Mouse (Mus musculus) cerebellum, adult 9-10 months (tissue): Measurements from ENCODE around the gene Tfrc.

Source experiments
- DNase-seq: peaks from one replicate; pipeline ENCODE4 v3.0.0; 2022

Tfrc gene

DNA sequence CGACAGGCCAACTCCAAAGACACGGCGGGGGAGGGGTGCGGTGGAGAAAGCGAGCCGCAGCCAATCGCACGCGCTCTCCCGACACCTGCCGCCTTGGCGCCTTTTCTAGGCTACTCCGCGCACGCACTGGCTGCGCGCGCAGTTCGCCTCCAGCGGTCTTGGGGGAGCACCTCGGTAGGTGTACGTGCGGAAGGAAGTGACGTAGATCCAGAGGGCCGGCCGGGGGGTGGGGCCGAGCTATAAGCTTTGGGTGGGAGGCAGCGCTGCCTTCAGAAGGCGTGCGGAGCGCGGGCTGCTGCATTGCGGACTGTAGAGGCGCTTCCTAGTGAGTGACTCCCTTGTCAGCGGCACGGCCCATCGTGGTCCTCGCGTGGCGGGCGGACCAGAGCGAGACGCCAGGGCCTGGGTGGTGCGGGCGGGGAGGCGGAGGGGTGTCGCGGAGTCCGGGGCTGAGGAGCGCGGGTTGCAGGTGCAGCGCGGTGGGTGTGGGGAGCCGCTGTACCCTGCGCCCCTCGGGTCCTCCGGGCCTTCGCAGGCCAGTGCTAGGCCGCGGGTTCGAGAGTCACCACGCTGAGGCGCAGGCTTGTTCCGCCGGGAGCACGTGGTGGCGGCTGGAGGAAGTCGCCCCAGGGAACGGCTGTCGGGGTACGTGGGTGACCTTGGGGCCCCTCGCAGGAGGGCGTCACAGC, at the start of gene Tfrc:
Gene Tfrc, plus strand, starts transcription at position 209 of the 689 bp plus-strand sequence.
- DNase-seq, result peak; percentile 98

DNA sequence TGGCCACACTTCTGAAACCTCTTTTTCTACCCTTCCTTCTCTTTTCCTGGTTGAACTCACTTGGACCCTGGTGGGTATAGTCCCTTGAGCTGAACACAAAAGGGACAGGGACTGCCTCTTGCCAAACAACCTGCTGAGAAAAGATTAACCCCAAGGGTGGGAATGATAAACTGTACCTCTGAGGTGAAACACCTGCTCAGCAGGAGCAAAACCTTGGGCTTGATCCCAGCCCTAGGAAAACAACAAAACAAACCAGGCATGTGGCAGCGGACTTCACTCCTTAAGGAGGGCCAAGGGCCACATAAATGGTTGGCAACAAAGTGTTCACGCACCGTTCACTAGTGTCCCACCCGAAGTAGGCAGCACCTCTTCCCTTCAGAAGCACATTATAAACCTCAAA, 49.2 kb upstream of the Tfrc start:
- DNase-seq, result no peak

DNA sequence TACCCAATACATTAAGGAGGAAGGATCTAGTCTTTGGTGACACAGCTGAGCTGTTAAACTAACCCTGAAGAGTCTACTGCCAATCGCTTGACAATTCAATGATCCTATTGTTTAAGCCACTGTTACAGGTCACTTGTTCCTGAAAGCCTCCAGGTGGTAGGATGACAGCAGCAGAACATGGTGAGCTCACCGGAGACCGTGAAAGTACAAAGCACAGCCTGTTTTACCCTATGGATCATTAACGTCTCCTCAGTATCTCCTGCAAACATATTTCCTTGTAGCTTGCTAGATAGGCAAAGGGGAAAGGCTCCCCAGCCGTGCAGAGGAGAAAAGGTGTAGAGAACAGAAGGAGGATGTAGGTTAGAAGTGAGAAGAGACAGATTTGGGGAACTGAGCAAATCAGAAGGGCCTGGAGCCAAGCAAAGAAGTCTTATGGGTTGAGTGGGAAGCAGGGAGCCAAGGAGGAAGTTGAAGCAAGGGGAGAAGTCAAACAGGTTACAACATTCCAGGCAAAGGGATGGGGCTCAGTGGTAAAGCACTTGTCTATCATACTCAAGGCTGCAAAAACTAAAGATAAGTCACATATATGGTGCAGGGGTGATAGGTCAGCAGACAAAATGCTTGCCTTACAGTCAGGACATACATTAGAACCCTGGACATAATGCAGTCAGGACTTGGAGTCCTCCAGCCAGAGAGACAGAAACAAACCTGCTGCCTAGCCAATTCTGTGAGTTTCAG, 45.5 kb upstream of the Tfrc start:
- DNase-seq, result no peak

DNA sequence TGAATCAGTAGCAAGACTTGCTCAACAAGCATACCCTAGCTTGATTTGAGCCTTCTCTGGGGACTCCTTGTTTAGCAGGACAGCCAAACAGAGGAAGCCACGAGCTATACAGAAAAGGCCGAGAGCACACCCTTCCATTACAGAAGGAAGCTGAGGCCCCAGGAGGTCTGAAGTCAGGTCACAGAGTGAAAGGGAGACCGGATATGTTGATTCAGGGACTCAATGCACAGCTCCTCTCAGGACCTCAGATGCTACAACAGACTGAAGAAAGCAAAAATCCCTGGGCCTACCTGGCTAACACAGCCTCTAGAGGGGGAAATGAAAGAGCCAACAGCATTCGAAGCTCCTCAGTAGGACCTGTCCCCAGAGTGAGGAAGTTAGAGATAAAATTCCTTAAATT, 41.4 kb upstream of the Tfrc start:
- DNase-seq, result no peak

DNA sequence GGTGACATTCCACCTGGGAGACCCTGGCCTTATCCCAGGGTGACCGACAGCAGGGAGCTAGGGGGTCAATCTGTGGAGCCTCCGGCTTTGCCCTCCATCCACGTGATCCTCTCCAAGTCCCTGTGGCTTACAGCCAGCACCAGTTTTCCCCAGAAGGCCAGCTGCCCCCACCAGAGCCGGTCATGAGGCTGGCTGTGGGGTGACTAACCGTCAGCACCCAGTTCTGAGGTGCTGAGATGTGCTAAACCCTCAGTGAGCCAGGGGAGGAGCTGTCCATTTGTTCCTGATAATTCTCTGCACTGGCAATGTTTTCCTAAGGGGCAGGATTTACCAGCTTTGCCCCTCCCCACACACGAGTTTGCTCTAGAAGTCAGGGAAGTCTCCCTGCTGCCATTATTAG, 40.3 kb upstream of the Tfrc start:
- no peak for DNase-seq

DNA sequence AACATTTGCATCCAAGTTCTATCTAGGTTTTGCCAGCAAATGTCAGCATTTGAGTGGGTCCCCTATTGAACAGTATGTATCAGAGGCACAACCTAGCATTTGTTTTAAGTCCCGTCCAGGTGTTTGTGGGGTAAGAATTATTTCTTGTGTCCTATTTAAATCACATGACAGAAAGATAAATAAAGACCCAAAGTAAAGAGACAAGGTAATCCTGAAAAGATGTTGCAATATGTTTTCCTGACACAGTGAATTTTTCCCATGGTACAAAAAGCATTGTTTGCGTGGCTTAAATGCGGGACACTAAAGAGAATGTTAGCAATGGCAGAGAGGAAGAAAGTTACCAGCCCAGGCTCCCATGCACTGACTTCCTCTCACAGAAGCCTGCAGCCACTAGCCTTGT, 38.7 kb upstream of the Tfrc start:
- DNase-seq, result no peak

DNA sequence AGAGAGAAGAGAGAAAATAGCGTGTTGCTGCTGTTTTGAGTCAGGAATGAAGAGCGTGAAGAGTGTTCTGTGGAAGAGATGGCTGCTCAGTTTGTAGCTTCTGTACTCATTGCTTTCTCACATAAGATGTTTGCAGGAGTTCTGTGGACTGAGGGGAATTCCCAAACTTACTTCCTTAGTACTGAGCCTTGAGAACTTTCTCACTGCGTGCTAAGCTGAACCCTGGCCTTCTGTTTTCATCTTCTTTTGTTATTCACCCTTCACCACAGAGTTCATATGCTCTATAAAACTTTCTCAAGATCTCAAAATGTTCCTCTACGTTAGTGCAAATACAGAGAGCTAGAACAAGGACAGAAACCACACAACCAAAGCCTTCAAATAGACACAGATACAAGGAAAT, 36.2 kb upstream of the Tfrc start:
- DNase-seq, result no peak

DNA sequence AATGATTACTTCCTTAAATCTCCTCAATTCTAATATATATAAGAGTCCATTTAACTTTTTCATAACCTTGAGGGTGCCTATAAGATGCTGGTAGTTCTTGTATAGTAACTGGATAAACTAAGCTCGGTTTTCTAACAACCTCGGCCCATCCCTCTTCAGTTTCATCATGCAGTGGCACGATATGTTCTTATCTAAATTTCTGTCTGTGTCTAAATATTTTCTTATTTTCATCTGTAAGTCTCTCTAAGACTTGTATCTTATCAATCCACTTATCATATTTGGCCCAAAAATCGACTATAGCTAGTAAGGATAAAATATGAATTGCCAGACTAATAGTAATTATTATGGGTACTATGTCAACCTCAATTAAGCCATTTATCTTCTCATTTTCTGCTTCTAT, 22.2 kb upstream of the Tfrc start:
- DNase-seq, result no peak

DNA sequence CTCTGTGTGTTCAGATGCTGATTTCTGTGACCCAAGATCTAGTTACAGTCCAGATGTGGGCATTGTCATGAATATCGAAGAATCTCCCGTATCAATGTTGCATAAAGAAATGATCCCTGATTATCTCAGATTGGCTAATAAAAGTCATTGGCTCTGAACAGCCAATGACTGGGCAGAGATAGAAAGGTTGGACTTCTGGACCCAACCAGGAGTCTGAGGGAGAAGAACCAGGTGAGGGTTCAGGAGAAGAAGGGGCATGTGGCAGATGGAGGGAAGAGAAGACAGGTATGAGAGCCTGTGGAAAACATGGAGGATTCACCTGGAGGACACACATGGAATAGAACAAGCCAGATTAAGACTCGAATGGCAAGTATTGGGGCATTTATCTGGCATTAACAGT, 20.2 kb upstream of the Tfrc start:
- DNase-seq, result no peak

DNA sequence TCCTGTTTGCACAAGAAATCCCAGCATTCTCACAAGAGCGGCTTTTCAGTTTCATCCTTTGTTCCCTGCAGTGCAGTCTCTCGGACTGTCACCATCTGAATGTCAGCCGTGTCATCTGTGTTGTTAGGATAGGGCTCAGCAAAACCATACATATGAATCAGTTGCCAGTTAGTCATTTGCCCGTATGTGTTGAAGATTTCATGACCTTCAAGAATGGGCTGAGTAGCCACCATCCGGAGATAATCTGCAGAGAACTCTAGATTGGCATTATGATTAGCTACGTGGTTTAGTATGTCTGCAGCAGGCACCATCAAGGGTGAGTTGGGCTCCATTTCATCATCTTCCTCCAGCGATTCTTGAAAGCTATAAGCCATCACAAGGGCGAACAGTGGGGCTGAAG, 17.2 kb upstream of the Tfrc start:
- DNase-seq, result no peak

DNA sequence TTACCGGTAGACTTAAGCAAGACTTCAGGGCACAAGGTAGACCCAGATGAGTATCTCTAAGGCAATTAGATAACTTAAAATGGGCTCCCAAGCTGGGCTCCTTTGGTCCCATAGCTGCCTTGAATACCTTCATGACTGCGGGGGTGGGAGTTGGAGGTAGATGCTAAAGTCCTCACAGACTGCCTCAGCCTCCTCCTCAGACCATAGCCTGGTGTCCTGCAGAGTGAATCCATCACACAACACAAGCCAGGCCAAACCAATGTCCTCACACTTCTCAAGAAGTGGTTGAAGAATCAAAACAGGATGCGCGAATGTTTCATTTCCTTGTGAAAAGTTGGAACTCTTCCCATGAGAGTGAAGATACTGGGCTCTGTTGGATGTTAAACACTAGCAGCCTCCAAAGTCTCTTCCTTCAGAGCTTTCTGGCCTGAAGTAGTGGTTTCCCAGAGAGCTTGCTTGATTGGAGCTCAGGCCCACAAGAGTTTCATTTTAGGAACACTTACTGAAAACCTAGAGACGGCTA, 15.4 kb upstream of the Tfrc start:
- no peak for DNase-seq

DNA sequence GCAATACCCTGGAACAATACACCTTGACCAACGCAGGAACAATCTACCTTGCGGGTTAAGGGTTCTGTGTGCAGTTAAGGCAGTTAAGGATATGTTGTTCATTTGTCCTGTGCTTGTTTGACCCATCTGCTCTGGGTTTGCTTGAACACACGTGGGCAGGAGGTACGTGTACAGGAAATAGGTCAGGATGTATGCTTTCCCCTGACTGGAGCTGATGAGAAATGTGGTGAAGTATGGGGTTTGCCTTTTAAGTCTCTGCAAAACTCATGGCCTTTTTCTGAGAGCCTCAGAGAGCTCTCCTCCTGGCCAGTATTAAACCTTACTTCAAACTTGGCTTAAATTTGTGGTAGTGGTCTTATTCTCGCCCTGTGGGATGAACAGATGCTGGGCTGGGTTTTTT, 14.8 kb upstream of the Tfrc start:
- no peak for DNase-seq

DNA sequence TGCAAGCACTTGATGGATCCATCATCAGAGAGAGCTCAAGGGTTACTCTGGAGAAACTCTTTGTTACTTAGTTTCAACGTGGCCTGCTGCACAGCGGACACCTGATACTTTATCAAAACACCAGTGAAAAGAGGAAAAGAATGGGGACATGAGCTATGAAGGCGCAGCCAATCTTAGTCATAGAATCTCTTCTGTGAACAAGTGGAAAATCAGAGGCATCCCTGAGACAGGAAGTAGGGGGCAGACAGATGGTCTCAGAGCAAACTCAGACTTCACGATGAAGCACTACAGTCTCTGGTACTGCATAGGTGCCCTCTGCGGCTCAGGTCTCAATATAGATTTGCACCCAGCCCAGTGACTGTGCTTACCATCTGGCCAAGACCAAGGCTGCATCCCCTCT, 14.0 kb upstream of the Tfrc start:
- no peak for DNase-seq

DNA sequence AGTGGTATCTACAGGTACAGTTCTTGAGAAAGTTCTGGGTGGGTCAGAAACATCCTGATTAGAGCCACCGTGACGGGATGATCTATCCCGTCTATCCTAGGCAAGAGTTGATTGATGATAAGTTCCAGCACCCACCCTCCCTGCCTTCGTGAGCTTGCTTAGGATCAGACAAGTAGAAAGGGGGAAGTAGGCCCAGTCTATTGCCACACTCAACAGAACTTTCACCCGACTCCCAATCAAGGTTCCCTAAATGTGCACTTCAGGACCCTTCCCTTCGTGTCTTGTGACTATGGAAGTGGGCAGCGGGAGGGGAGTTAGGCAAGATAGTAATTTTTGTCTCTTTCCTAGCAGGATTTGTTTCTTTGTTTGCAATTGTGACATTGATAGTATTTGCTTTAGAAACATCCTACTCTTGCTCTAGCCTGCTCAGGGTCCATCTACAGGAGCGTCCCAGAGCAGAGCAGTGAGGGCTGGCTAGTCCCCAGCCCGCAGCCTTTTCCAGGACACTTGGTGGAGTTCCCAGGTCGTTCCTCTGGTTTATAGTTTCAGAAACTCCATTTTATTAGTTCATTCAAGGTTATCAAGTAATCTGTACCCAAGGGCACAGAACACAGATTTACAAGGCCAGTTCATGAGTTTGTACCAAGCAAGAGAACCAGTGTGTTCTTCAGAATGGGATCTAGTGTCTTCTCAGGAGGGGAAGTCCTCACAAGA, 13.4 kb upstream of the Tfrc start:
- DNase-seq, result no peak

DNA sequence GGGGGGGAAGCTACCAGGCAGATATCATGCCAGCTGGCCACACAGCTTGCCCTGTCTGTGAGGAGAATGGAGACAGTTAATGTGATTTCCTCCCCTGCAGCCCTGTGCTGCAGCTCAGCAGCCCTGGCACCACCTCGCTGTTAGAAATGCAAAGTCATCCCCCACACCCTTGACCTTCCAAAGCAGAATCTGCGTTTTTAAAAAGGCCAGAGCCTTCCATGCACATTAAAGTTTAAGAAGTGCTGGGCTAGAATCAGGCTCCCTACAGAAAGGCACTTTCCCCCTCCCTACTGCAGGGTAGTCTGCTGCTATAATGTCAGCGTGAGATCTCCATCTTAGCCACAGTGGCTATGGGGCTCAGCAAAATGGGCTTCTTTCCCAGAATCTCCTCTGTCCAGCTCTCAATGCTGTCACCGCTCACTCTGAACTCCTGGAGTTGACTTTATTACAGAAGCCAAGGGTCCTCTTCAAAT, 10.8 kb upstream of the Tfrc start:
- no peak for DNase-seq

DNA sequence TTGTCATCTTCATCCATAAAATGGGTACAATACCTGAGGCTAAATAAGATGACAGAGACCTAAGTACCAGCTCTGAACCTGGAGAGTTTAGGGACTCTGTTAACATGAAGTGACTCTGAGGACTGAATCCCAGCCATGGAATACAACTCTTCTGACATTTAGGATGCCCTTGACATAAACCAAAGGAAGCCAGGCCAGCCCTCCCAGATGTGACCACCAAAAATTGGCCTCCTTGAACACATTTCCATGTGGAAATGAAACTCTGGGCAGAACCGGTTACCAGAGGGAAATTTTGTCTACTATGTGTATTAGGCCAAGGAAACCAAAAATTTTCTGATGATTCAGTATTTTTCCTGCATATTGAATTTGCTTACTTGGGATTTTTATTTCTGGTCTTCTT, 9.6 kb upstream of the Tfrc start:
- DNase-seq, result no peak

DNA sequence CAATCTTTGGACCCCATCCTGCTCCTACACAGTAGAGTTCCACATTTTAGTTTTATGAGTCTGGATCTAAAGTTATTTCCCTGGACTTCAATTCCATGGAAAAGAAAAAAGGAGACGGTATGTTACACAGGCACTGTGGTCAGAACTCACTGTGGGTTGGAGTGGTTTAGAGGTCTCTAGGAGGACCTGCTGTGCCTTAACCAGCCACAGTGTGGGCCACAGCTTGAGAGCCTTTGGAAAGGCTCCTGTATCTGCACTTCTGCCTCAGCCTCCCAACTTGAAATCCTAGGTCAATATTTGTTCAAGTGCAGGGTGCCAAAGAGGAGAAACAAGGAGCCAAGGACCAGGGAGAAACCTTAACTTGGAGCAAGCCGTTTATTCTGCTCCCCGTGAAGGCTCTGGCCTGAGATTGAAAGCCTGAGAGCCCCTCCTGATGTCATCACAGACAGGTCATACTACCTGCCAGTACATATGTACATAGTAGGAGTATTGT, 6.5 kb upstream of the Tfrc start:
- DNase-seq, result no peak

DNA sequence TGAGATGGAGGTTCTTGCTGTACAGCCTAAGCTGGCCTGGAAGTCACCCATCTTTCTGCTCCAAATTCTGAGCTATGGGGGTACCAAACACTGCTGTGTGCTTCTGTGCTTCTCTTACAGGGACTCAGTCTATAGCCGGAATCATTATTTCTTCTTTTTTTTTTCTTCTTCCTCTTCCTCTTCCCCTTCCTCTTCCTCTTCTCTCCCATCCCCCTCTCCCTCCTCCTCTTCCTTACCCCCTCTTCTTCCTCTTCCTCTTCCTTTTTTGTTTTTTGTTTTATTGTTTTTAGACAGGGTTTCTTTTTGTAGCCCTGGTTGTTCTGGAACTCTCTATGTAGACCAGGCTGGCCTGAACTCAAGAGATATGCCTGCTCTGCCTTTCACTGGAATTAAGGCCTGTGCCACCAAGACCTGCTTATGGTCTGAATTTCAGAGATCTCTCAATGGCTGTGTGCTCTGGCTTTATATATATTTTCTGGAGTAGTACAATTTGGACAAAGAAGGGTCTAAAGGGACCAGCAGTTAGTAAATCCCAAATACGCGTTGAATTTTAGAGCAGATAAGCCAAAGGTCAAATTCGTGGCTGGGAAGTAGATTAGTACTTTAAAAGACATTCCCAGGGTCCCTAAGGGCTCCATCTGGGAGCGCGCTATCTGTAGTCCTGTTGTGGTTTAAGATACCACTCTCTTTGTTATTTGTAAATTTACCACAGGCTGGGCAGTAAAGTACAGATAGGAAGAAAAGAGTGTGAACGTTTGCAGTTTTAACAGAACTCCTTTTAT, 967 bp upstream of the Tfrc start:
- DNase-seq, result peak; percentile 37

DNA sequence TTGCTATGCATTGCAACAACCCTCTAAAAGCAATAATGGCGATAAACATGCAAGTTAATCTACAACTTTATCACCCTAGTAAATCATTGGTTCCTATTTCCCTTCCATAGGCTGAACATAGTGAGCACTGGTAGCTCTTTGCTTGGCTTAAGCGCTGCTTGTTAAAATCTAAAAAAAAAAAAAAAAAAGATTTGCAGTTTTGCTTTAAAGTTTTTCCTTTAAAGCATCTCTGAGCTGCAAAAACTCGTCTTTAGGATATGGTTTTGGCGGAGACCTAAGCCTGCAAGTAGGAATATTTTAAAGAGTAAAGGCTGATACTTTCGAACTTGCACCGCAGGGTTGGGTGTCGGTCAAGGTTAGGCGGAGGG, 392 bp upstream of the Tfrc start:
- DNase-seq, result no peak

DNA sequence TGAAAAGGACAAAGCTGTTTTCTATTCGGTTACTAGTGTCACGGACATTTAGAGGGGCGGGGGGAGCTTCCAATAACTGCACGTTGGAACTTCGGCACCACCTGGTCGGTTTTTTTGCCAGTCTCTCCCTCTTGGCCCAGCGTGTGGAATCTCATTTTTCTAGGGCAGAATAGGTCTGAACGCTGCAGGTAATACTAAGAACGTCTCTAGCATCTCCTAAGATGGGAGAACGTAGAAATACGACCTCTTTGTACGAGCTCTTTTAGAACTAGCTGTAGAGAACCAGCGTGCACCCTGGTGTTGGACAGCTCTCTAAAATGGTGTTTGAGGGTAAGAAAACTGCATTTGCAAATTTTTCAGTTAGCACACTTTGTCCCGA, 670 bp downstream of the Tfrc start:
- no peak for DNase-seq

DNA sequence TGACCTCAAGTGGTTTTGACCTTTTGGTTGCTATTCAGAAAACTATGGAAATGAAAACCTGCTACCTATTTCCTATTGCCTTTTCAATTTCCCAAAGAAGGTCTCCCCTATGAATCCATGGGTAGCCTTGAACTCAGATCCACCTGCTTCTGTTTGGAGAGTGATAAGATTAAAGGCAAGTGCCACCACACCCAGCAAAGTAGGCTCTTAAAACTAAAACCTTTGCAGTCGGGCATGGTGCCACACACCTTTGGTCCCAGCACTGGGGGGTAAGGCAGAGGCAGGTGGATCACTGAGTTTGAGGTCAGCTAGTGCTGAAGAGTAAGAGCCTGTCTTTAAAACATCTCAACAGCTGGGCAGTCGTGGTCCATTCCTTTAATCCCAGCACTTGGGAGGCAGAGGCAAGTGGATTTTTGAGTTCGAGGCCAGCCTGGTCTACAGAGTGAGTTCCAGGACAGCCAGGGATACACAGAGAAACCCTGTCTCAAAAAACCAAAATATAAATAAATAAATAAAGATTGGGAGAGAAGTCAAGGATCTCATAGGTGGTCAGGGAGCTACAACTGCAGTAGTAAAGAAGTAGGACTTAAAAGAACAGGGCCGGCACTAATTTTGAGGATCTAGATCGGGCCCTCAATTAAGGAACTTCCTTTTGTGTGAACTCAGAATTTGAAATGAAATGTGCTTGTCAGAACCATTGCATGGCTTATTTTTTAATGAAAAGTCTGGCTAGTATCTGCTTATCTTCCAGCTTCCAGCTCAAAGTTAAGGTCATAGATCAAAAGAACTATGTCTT, 1.9 kb downstream of the Tfrc start:
- DNase-seq, result peak; percentile 23

DNA sequence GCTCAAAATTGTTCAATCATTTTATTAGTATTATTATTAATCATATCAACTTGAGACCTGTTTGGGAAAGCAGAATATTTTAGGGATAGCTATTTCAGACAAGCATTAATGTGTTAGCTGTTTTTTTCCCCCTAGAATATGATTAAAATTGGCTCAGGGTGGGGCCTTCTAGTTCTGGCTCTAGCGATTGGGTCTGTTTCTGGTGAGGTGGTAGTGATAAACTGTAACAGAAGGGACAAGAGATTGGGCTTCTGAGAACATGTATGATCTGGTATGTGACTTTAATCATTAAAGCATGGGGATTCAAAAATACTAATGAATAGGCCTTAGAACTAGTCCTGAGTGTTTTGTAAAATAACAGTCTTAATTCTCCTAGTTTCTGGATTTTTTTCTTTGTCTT, 3.3 kb downstream of the Tfrc start:
- DNase-seq, result no peak
